Mouse (Mus musculus): ENCODE measurements around the gene Spc24. TPM values are rescaled to one million over a fixed set of nuclear protein-coding genes. Genes with fewer than 3 reads are reported as not detected.

Gene Spc24
- total RNA-seq, 2 experiments from 2014 or later: 4.7 to 6.4 TPM

GRCm38 (mm10) chr9:21715298-21715697 lies 44.8 kb downstream of the Spc24 start:
- DNase-seq: peak; percentile 37 to 70

GRCm38 (mm10) chr9:21709340-21709739 lies 50.8 kb downstream of the Spc24 start:
- DNase-seq: no peak

- DNase-seq: no peak
Observed at GRCm38 (mm10) chr9:21706586-21707265, 53.4 kb downstream of the Spc24 start.

- no peak for DNase-seq
Observed at GRCm38 (mm10) chr9:21706085-21706484, 54.0 kb downstream of the Spc24 start.

Small RNA genes lying within 50 kb of the gene (microRNA-seq; reads per million reads assigned to microRNA genes)
- gene Mir7083: 0.76 to 5.4 reads per million in 2 experiments

Other genes starting within 250 kb of the Spc24 start
- gene AB124611, start 234.1 kb downstream of the Spc24 start, total RNA-seq (2021): 1 to 10 TPM; 1.2 to 2.9 TPM
- gene Carm1, start 213.4 kb downstream of the Spc24 start, total RNA-seq (2021): 10 to 100 TPM; 57.7 to 61.2 TPM
- 10 to 100 TPM; 62.0 to 62.2 TPM for gene Timm29, start 167.6 kb downstream of the Spc24 start, total RNA-seq (2021)
- gene Yipf2, start 167.5 kb downstream of the Spc24 start, total RNA-seq (2021): 1 to 10 TPM; 4.8 to 7.6 TPM
- 10 to 100 TPM; 45.7 to 50.8 TPM for gene Smarca4, start 144.1 kb downstream of the Spc24 start, total RNA-seq (2021)
- 1 to 10 TPM; 1.9 to 2.4 TPM for gene Ldlr, start 36.8 kb downstream of the Spc24 start, total RNA-seq (2021)
- 10 to 100 TPM; 58.1 to 60.8 TPM for gene Kank2, start 38.4 kb upstream of the Spc24 start, total RNA-seq (2021)
- under 1 TPM in 1 of 2 experiments, not detected in 1; 0.69 TPM for gene Angptl8, start 75.2 kb upstream of the Spc24 start, total RNA-seq (2021)
- gene Dock6, start 92.3 kb upstream of the Spc24 start, total RNA-seq (2021): 10 to 100 TPM; 24.3 to 24.6 TPM
- gene Rab3d, start 157.9 kb upstream of the Spc24 start, total RNA-seq (2021): 10 to 100 TPM; 16.2 to 18.2 TPM
- gene Ccdc159, start 167.2 kb upstream of the Spc24 start, total RNA-seq (2021): 1 to 10 TPM; 3.7 to 6.0 TPM
- gene Tmem205, start 167.3 kb upstream of the Spc24 start, total RNA-seq (2021): 10 to 100 TPM; 72.7 to 81.2 TPM
- 1 to 10 TPM; 2.4 to 3.0 TPM for gene Plppr2, start 176.7 kb upstream of the Spc24 start, total RNA-seq (2021)
- 1 to 10 TPM; 7.6 to 7.8 TPM for gene Swsap1, start 195.5 kb upstream of the Spc24 start, total RNA-seq (2021)
- gene Epor, start 203.2 kb upstream of the Spc24 start, total RNA-seq (2021): 1 to 10 TPM in 1 of 2 experiments, under 1 TPM in 1; 0.84 to 2.1 TPM
- gene Rgl3, start 229.1 kb upstream of the Spc24 start, total RNA-seq (2021): 1 to 10 TPM; 4.8 to 7.1 TPM
- under 1 TPM in 1 of 2 experiments, not detected in 1; 0.31 TPM for gene Ccdc151, start 242.3 kb upstream of the Spc24 start, total RNA-seq (2021)
- 10 to 100 TPM; 58.7 to 64.6 TPM for gene Prkcsh, start 242.5 kb upstream of the Spc24 start, total RNA-seq (2021)

Data from heart, adult 18-20 months (tissue).